Mouse (Mus musculus): ENCODE data around the gene Tmc3. TPM values are rescaled to one million over a fixed set of nuclear protein-coding genes. Genes with fewer than 3 reads are reported as not detected.

Tmc3 gene
- polyA plus RNA-seq (2012; rRNA removed), result 0.09 and 0.14 TPM in 2 replicates

DNA sequence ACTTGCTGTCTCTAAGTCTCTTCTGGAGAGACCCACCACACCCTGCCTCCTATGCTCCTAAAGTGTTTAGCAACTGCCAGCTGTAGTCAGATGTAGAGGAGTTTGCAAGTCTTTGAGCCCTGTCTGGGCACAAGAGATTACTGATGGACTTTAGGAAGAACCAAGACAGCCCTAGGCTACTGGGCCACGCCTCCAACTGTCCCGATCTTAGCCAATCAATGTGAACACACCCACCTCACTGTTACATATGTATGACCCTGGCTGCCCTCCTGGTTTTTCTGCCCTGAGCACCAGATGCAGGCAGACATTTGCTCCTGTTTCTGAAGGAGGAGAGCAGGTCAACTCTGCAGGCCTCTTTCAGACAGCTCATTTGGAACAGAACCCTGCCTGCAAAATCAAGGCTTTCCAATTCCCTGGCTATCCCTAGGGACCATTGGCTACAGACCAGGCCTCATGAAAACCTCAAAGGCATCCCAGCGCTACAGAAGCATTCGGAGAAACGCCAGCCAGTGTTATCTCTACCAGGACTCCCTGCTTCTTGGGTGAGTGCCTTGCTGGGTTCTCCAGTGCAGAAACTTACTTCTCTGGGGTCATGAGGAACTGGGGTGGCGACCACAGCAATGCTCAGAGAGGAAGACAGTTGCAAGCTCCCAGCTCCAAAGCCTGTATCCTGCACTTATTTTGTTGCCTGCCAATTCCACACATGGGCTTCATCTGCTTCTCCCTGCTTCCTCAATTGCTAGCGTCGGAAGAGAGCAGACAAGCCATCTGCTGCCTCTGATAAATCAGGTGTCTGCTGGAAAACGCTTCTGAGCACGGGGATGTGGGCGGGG lies at the start of gene Tmc3:
TSS of gene Tmc3 (plus strand) at position 289 of the 833 bp plus-strand sequence.

DNA sequence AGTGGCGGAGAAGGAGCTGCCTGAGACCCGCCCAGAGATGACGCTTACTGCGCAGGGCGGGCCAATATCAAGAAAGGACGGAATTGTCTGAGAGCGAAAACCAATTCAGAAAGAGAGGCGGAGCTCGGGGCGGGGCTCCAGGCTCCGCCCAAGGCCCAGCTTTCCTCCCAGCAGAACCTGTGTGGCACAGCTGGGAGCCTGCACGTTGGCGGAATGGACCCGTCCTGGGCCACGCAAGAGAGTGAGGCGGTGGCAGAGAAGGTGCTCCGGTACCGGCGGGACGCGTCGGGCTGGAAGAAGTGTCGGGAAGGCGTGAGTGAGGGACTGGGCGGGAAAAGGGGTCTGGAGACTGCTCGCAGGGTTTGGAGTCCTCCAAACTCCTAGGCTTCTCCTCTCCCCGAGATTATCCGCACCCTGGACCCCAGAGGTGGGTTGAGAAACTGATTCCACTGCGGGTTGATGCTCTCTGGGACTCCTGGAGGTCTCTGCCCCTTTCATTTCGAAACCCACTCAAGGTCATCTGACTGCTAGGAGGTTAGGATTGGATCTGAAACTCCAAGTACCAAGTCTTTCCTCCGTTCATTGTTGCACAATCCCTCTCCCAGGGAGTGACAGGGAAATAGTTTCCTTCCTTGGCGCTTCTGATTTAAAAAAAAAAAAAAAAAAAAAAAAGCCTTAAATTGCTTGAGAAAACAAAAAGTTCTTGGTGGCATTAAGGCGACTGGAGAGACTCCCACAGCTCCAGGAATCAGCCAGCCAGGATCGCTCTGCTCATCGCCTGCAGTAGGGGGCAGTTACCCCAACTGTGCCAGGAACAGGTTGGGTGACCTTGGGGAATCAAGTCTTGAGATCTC lies 47.3 kb downstream of the Tmc3 start, which contains the start of gene Stard5:
TSS of gene Stard5 (plus strand) at position 132 of the 854 bp plus-strand sequence.

Other genes starting within 250 kb of the Tmc3 start
- gene Stard5, start 47.0 kb downstream of the Tmc3 start, polyA plus RNA-seq (2012; rRNA removed), result 8.4 and 9.2 TPM in 2 replicates
- 0.94 and 1.1 TPM in 2 replicates for gene Il16, start 160.8 kb downstream of the Tmc3 start, polyA plus RNA-seq (2012; rRNA removed)
- not detected in 2 replicates for gene Cfap161, start 210.0 kb downstream of the Tmc3 start, polyA plus RNA-seq (2012; rRNA removed)

Measured in stomach, adult 2 months (tissue).